Mouse (Mus musculus) kidney, postnatal 0 days (tissue): ENCODE measurements at regions not wholly inside any gene's neighbourhood (a gene's known extent, or its start where the extent isn't known, plus 50 kb on each side); places are given as distances from the start of the nearest gene placed in this dataset.

Experiments used
- ATAC-seq: fragments of 200-750 bp; cut with Nextera tagmentation; replicated peaks from 2 replicates; pipeline ENCODE4 v1.8.0; 2017; ENCODE audit warnings: low read depth, moderate number of reproducible peaks, moderate TSS enrichment, moderate library complexity; ENCODE audit not compliant: low FRiP score
- DNase-seq: peaks from one replicate; pipeline ENCODE4 v3.0.0-alpha.2; 2016; ENCODE audit warnings: low spot score
- H3K27ac ChIP-seq: fragments of 300-500 bp; sonication (generic); 2 replicates; pipeline ENCODE4 v1.5.1; 2014; ENCODE audit warnings: mild to moderate bottlenecking
- H3K27me3 ChIP-seq: fragments of 300-500 bp; sonication (generic); 2 replicates; pipeline ENCODE4 v1.6.1; 2014; ENCODE audit warnings: low read length, mixed read lengths; ENCODE audit not compliant: insufficient read depth
- H3K36me3 ChIP-seq: fragments of 300-500 bp; sonication (generic); 2 replicates; pipeline ENCODE4 v1.6.1; 2014; ENCODE audit warnings: low read length, mixed read lengths; ENCODE audit not compliant: insufficient read depth
- H3K4me1 ChIP-seq: fragments of 300-500 bp; sonication (generic); replicated peaks from 2 replicates; pipeline ENCODE4 v1.6.1; 2014; ENCODE audit warnings: antibody characterized with exemption, low read length, mixed read lengths; ENCODE audit not compliant: insufficient read depth
- H3K4me2 ChIP-seq: fragments of 300-500 bp; sonication (generic); 2 replicates; pipeline ENCODE4 v1.6.1; 2014; ENCODE audit warnings: mild to moderate bottlenecking, low read length, moderate library complexity, mixed read lengths
- H3K4me3 ChIP-seq: fragments of 300-500 bp; sonication (generic); replicated peaks from 2 replicates; pipeline ENCODE4 v1.5.1; 2014; ENCODE audit warnings: low read depth, low read length
- H3K9ac ChIP-seq: fragments of 300-500 bp; sonication (generic); 2 replicates; pipeline ENCODE4 v1.6.1; 2014; ENCODE audit warnings: low read depth, low read length
- H3K9me3 ChIP-seq: fragments of 300-500 bp; sonication (generic); replicated peaks from 2 replicates; pipeline ENCODE4 v1.6.1; 2016; ENCODE audit warnings: low read length, inconsistent platforms, mixed read lengths
- CTCF ChIP-seq: IDR thresholded peaks from 2 replicates; pipeline ENCODE4 v1.5.1; 2016; ENCODE audit warnings: antibody characterized with exemption, low read depth, mild to moderate bottlenecking, moderate library complexity
- WGBS: fragments of 180-500 bp; shearing (Covaris S2); extraction: QIAGEN DNeasy Blood & Tissue Kit; methylation state at CpG from one replicate; pipeline ENCODE4 v1.1.7; 2014; 5-methylcytosine and 5-hydroxymethylcytosine counted together

DNA sequence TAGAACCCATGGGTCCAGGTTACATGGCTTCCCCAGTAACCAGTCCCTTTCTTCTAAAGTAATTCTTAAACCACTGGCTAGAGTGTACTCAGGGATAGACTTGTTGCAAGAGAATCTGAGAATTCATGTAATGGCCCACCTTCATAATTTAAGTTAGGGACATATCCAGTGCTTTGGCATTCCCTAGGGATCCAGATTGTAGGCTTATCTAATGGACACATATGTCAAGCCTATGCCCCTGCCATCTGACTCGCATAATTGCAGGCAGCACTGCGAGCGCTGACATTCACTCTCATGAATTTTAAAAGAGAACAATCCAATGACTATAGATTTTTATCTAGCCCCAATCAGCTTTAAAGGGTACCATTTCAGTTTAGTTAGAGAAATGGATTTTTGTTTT lies 518.1 kb upstream of the Tusc1 start:
- 89% methylated on average over 3 of the region's 3 CpGs for WGBS
- Histone ChIP-seq H3K9me3 (no peaks in the 10 kb centered on the region), H3K9ac (no peak overlapping the region), H3K4me2 (no peak overlapping the region), H3K36me3 (no peaks in the 10 kb centered on the region), H3K27ac (no peak overlapping the region), H3K4me3 (no peak overlapping the region), H3K27me3 (no peaks in the 10 kb centered on the region), H3K4me1 (no peaks in the 10 kb centered on the region)
- no peak for DNase-seq
- no peak for TF ChIP-seq CTCF
- ATAC-seq = no peak

DNA sequence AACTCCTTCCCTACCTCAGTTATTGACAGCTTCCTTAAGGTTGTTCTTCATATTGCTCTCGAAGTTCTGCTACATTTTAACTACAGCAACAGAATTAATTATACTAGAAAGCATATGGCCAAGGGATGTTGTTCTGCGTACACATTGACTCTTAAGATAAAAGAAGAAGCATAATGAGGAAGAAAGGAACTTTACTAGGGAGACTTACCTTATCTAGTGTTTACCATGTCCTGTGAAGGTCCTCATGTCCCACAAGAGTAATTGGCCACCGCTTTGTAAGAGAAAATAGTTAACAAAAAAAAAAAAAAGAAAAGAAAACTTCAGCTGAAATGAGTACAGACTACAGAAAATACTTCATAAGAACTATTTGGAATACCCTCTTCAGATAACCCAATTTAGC lies 513.9 kb upstream of the Tusc1 start:
- no peak overlapping the region for H3K4me3 ChIP-seq
- H3K9ac ChIP-seq = no peak overlapping the region
- no peaks in the 10 kb centered on the region for H3K36me3 ChIP-seq
- H3K4me2 ChIP-seq = no peak overlapping the region
- no peaks in the 10 kb centered on the region for H3K4me1 ChIP-seq
- TF ChIP-seq CTCF = no peak
- 78% methylated on average over 3 of the region's 3 CpGs for WGBS
- ATAC-seq (no peak), DNase-seq (no peak)
- H3K27me3 ChIP-seq = no peaks in the 10 kb centered on the region
- H3K27ac ChIP-seq = no peak overlapping the region
- H3K9me3 ChIP-seq = no peaks in the 10 kb centered on the region

DNA sequence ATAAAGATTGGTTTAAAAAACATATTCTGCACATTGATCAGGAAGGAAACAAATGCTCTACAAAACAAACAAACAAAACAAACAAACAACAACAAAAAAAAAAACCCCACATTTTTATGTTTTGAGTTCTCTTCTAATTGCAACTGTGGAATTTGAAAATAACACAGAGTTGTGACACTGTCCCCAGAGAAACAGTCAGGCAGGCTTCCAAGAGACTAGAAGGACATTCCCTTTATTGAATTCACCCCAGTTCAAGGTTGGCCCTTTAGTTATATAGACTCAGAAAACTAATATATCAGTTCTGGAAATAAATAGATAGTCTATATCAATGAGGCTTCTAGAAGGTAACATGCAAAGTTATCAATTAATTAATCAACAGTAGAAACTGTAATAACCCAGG lies 495.4 kb upstream of the Tusc1 start:
- DNase-seq (no peak), ATAC-seq (no peak)
- Histone ChIP-seq H3K4me2 (no peak overlapping the region), H3K4me3 (no peak overlapping the region), H3K27me3 (no peaks in the 10 kb centered on the region), H3K27ac (no peak overlapping the region), H3K36me3 (no peaks in the 10 kb centered on the region), H3K4me1 (no peaks in the 10 kb centered on the region), H3K9ac (no peak overlapping the region), H3K9me3 (no peaks in the 10 kb centered on the region)
- TF ChIP-seq CTCF = no peak

DNA sequence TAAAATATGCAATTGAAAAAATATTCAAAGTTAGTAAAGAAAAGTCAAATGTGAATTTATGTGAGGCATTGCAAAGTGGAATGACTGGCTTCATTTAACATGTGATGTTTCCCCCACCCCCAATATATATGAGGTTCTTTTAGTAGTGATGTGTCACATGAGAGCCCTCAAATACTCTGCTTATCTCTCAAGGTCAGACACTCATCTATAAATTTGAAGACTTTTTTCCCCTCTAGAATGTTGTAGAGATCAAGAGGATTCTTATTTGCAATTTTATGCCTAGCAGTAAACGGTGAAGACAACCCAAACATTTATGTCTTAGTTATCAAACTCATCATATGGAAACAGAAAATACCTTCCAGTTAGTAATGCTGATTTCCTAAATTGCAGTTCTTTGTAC lies 457.8 kb upstream of the Tusc1 start:
- ATAC-seq = no peak
- Histone ChIP-seq H3K9ac (no peak overlapping the region), H3K4me3 (no peak overlapping the region), H3K27ac (no peak overlapping the region), H3K4me2 (no peak overlapping the region), H3K4me1 (no peaks in the 10 kb centered on the region), H3K36me3 (no peaks in the 10 kb centered on the region), H3K27me3 (no peaks in the 10 kb centered on the region), H3K9me3 (no peaks in the 10 kb centered on the region)
- 53% methylated on average over 1 of the region's 1 CpGs for WGBS
- no peak for DNase-seq
- no peak for TF ChIP-seq CTCF

DNA sequence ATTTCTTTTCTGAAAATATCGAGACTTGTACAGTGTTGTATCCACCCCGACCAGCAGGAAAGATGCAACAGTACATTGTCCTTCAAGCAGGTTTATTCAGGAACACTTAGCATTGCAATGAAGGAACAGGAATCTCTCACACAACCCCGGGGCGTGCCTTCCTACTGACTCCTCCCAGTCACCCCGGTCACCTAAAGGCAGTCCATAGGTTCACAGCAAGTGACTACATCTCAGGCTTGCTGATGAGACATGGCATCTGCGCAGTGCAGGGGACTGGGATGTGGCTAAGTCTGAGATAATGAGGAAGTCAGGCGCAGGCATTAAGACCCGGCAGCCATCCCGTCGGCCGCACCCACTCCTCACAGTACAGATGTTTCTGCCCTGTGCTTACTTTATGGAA lies 454.8 kb upstream of the Tusc1 start:
- Histone ChIP-seq H3K4me1 (no peaks in the 10 kb centered on the region), H3K9ac (no peak overlapping the region), H3K4me2 (no peak overlapping the region), H3K9me3 (no peaks in the 10 kb centered on the region), H3K27ac (no peak overlapping the region), H3K36me3 (no peaks in the 10 kb centered on the region), H3K4me3 (no peak overlapping the region), H3K27me3 (no peaks in the 10 kb centered on the region)
- no peak for DNase-seq
- WGBS = 81% methylated on average over 11 of the region's 11 CpGs
- no peak for ATAC-seq
- no peak for TF ChIP-seq CTCF

DNA sequence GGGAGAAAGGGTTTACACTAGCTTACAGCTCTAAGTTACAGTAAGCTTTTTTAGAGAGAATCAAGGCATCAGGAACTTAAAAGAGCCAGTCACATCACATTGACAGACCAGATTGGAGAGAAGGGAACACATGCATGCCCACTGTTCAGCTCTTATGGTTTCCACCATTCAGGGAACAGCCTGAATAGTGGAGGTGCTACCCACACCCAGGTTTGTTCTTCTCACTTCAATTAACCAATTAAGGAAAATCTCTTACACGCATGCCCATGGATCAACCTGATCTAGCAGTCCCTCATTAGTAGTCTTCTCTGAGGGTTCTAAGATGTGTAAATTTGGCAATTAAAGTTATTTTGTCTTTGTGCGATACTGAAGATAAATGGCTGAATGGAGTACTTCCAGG lies 419.2 kb upstream of the Tusc1 start:
- Histone ChIP-seq H3K9ac (no peak overlapping the region), H3K27me3 (no peaks in the 10 kb centered on the region), H3K36me3 (no peaks in the 10 kb centered on the region), H3K27ac (no peak overlapping the region), H3K4me1 (no peaks in the 10 kb centered on the region), H3K9me3 (no peaks in the 10 kb centered on the region), H3K4me2 (no peak overlapping the region), H3K4me3 (no peak overlapping the region)
- ATAC-seq = no peak
- no peak for TF ChIP-seq CTCF
- DNase-seq = no peak
- 80% methylated on average over 2 of the region's 2 CpGs for WGBS

DNA sequence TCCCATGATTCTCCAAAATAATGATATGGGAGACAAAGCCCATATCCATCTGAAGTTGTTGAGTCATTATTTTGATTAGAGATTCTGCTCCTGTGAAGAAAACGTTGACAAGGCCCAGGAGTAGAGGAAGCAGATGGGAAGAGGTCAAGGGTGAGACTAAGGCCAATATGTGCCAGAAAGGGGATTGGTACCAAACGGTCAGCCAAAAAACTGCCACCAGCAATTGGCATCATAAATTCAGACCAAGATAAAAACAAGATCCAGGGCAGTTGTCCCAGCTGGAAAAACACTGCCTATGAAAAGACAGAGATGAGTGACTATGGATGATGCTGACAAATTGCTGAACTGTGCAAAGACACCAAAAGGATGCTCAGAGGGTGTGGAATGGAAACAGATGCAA lies 411.0 kb upstream of the Tusc1 start:
- TF ChIP-seq CTCF = no peak
- Histone ChIP-seq H3K9me3 (no peaks in the 10 kb centered on the region), H3K36me3 (no peaks in the 10 kb centered on the region), H3K4me1 (no peaks in the 10 kb centered on the region), H3K27ac (no peak overlapping the region), H3K4me2 (no peak overlapping the region), H3K27me3 (no peaks in the 10 kb centered on the region), H3K9ac (no peak overlapping the region), H3K4me3 (no peak overlapping the region)
- ATAC-seq = no peak
- WGBS = 10% methylated on average over 2 of the region's 2 CpGs
- DNase-seq = no peak
